Mouse (Mus musculus): ENCODE measurements around the gene Sox6. TPM values are rescaled to one million over a fixed set of nuclear protein-coding genes. Genes with fewer than 3 reads are reported as not detected.

Sox6 gene
- polyA plus RNA-seq, 1 experiment from 2014 or later, result not detected

GRCm38 (mm10) chr7:115550197-115550804 is 488.3 kb downstream of the Sox6 start:
- Histone ChIP-seq H3K36me3 (ENCODE audit: inconsistent target) (no peaks in the 10 kb centered on the region), H3K4me3 (ENCODE audit: inconsistent target) (no peak overlapping the region), H3K27ac (no peak overlapping the region), H3K79me2 (ENCODE audit: inconsistent target) (no peaks in the 10 kb centered on the region)
- 31% methylated on average over 7 of the region's 7 CpGs for WGBS (ENCODE audit: missing documents)

GRCm38 (mm10) chr7:115549670-115550069 is 488.9 kb downstream of the Sox6 start:
- H3K79me2 ChIP-seq (ENCODE audit: inconsistent target), result no peaks in the 10 kb centered on the region
- H3K27ac ChIP-seq, result no peak overlapping the region
- WGBS (ENCODE audit: missing documents), result 55% methylated on average over 4 of the region's 4 CpGs
- no peak overlapping the region for H3K4me3 ChIP-seq (ENCODE audit: inconsistent target)
- no peaks in the 10 kb centered on the region for H3K36me3 ChIP-seq (ENCODE audit: inconsistent target)

GRCm38 (mm10) chr7:115545585-115546374 is 492.8 kb downstream of the Sox6 start:
- 84% methylated on average over 4 of the region's 4 CpGs for whole genome bisulfite sequencing (ENCODE audit: missing documents)
- H3K79me2 ChIP-seq (ENCODE audit: inconsistent target), result no peaks in the 10 kb centered on the region
- no peaks in the 10 kb centered on the region for H3K36me3 ChIP-seq (ENCODE audit: inconsistent target)
- no peak overlapping the region for H3K27ac ChIP-seq
- no peak overlapping the region for H3K4me3 ChIP-seq (ENCODE audit: inconsistent target)

- H3K4me3 ChIP-seq (ENCODE audit: inconsistent target), result no peak overlapping the region
- H3K36me3 ChIP-seq (ENCODE audit: inconsistent target), result no peaks in the 10 kb centered on the region
- no peaks in the 10 kb centered on the region for H3K79me2 ChIP-seq (ENCODE audit: inconsistent target)
- 94% methylated on average over 4 of the region's 4 CpGs for WGBS (ENCODE audit: missing documents)
- no peak overlapping the region for H3K27ac ChIP-seq
Observed at GRCm38 (mm10) chr7:115543596-115543995, 495.0 kb downstream of the Sox6 start.

GRCm38 (mm10) chr7:115540261-115540660 is 498.3 kb downstream of the Sox6 start:
- 53% methylated on average over 2 of the region's 2 CpGs for WGBS (ENCODE audit: missing documents)
- Histone ChIP-seq H3K36me3 (ENCODE audit: inconsistent target) (no peaks in the 10 kb centered on the region), H3K27ac (no peak overlapping the region), H3K79me2 (ENCODE audit: inconsistent target) (no peaks in the 10 kb centered on the region), H3K4me3 (ENCODE audit: inconsistent target) (no peak overlapping the region)

GRCm38 (mm10) chr7:115539003-115539402 is 499.6 kb downstream of the Sox6 start:
- Histone ChIP-seq H3K36me3 (ENCODE audit: inconsistent target) (no peaks in the 10 kb centered on the region), H3K27ac (no peak overlapping the region), H3K79me2 (ENCODE audit: inconsistent target) (no peaks in the 10 kb centered on the region), H3K4me3 (ENCODE audit: inconsistent target) (no peak overlapping the region)
- 22% methylated on average over 8 of the region's 9 CpGs for WGBS (ENCODE audit: missing documents)

- Histone ChIP-seq H3K27ac (no peak overlapping the region), H3K36me3 (ENCODE audit: inconsistent target) (no peaks in the 10 kb centered on the region), H3K4me3 (ENCODE audit: inconsistent target) (no peak overlapping the region), H3K79me2 (ENCODE audit: inconsistent target) (no peaks in the 10 kb centered on the region)
- WGBS (ENCODE audit: missing documents), result 88% methylated on average over 3 of the region's 3 CpGs
Observed at GRCm38 (mm10) chr7:115537636-115538035, 501.0 kb downstream of the Sox6 start.

- Histone ChIP-seq H3K27ac (no peak overlapping the region), H3K4me3 (ENCODE audit: inconsistent target) (no peak overlapping the region), H3K36me3 (ENCODE audit: inconsistent target) (no peaks in the 10 kb centered on the region), H3K79me2 (ENCODE audit: inconsistent target) (no peaks in the 10 kb centered on the region)
- WGBS (ENCODE audit: missing documents), result 88% methylated on average over 2 of the region's 3 CpGs
Observed at GRCm38 (mm10) chr7:115536521-115536920, 502.1 kb downstream of the Sox6 start.

GRCm38 (mm10) chr7:115531875-115532274 is 506.7 kb downstream of the Sox6 start:
- Histone ChIP-seq H3K4me3 (ENCODE audit: inconsistent target) (no peak overlapping the region), H3K36me3 (ENCODE audit: inconsistent target) (no peaks in the 10 kb centered on the region), H3K79me2 (ENCODE audit: inconsistent target) (no peaks in the 10 kb centered on the region), H3K27ac (no peak overlapping the region)
- 91% methylated on average over 1 of the region's 1 CpGs for WGBS (ENCODE audit: missing documents)

GRCm38 (mm10) chr7:115531217-115531616 is 507.4 kb downstream of the Sox6 start:
- Histone ChIP-seq H3K79me2 (ENCODE audit: inconsistent target) (no peaks in the 10 kb centered on the region), H3K4me3 (ENCODE audit: inconsistent target) (no peak overlapping the region), H3K27ac (no peak overlapping the region), H3K36me3 (ENCODE audit: inconsistent target) (no peaks in the 10 kb centered on the region)
- 0% methylated on average over 2 of the region's 2 CpGs for WGBS (ENCODE audit: missing documents)

- Histone ChIP-seq H3K79me2 (ENCODE audit: inconsistent target) (no peaks in the 10 kb centered on the region), H3K27ac (no peak overlapping the region), H3K36me3 (ENCODE audit: inconsistent target) (no peaks in the 10 kb centered on the region), H3K4me3 (ENCODE audit: inconsistent target) (no peak overlapping the region)
- 86% methylated on average over 1 of the region's 1 CpGs for WGBS (ENCODE audit: missing documents)
Observed at GRCm38 (mm10) chr7:115517701-115518100, 520.9 kb downstream of the Sox6 start.

GRCm38 (mm10) chr7:115513681-115514080 is 524.9 kb downstream of the Sox6 start:
- no peak overlapping the region for H3K27ac ChIP-seq
- H3K4me3 ChIP-seq (ENCODE audit: inconsistent target), result no peak overlapping the region
- H3K79me2 ChIP-seq (ENCODE audit: inconsistent target), result no peaks in the 10 kb centered on the region
- 95% methylated on average over 8 of the region's 8 CpGs for WGBS (ENCODE audit: missing documents)
- no peaks in the 10 kb centered on the region for H3K36me3 ChIP-seq (ENCODE audit: inconsistent target)

GRCm38 (mm10) chr7:115511777-115512176 is 526.8 kb downstream of the Sox6 start:
- WGBS (ENCODE audit: missing documents), result 87% methylated on average over 10 of the region's 10 CpGs
- H3K4me3 ChIP-seq (ENCODE audit: inconsistent target), result no peak overlapping the region
- H3K27ac ChIP-seq, result no peak overlapping the region
- no peaks in the 10 kb centered on the region for H3K79me2 ChIP-seq (ENCODE audit: inconsistent target)
- H3K36me3 ChIP-seq (ENCODE audit: inconsistent target), result no peaks in the 10 kb centered on the region

- Histone ChIP-seq H3K36me3 (ENCODE audit: inconsistent target) (no peaks in the 10 kb centered on the region), H3K27ac (no peak overlapping the region), H3K79me2 (ENCODE audit: inconsistent target) (no peaks in the 10 kb centered on the region), H3K4me3 (ENCODE audit: inconsistent target) (no peak overlapping the region)
- 92% methylated on average over 5 of the region's 5 CpGs for WGBS (ENCODE audit: missing documents)
Observed at GRCm38 (mm10) chr7:115511091-115511490, 527.5 kb downstream of the Sox6 start.

- H3K4me3 ChIP-seq (ENCODE audit: inconsistent target), result no peak overlapping the region
- 90% methylated on average over 4 of the region's 5 CpGs for WGBS (ENCODE audit: missing documents)
- H3K36me3 ChIP-seq (ENCODE audit: inconsistent target), result no peaks in the 10 kb centered on the region
- H3K27ac ChIP-seq, result no peak overlapping the region
- H3K79me2 ChIP-seq (ENCODE audit: inconsistent target), result no peaks in the 10 kb centered on the region
Observed at GRCm38 (mm10) chr7:115510045-115510444, 528.6 kb downstream of the Sox6 start.
